Mouse (Mus musculus) retina, embryonic 14.5 days (tissue): ENCODE measurements around the gene Selp.
A peak's percentile ranks its signal among the peaks of the same experiment; 100 is the strongest.

Experiments
- DNase-seq: peaks from one replicate; pipeline ENCODE4 v3.0.0-alpha.2; 2015; ENCODE audit warnings: low spot score

Gene Selp

DNA sequence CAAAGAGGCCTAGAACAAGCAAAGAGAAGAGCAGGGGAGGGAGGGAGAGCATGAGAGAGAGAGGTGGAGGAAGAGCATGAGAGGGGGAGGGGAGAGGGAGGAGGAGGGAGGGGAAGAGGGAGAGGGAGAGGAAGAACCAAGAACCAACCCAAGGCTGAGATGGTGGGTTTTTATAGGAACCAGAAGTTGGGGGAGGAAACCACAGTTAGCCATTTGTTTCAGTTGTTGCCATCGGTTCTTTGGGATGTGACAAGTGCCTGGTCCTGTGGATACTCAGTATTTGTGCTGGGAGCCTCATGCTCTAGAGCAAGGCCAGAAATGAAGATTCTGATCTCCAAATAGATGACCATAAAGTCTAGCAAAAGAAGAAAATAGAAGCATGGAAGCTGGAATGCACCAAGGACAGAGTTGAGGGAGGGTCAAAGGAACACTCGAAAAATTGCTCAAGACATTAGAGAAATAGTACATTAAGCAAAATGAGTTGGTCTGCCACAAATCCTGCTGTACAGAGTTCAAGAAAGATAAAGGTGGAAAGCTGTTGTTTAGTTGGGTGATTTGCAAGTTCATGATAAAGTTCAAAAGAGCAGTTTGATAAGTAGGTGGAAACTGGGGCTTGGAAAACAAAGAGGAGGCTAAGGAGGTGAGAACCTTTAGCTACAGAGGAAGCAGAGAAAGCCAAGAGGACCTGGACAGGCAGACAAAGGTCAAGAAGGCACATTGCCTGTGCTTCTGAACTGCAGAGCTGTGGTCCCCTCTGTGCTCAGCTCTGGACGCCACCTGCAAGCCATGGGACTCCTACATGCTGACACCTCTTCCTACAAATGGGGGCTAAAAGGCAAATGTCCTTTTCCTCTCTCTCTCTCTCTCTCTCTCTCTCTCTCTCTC, 5.1 kb downstream of the Selp start:
- DNase-seq: no peak

DNA sequence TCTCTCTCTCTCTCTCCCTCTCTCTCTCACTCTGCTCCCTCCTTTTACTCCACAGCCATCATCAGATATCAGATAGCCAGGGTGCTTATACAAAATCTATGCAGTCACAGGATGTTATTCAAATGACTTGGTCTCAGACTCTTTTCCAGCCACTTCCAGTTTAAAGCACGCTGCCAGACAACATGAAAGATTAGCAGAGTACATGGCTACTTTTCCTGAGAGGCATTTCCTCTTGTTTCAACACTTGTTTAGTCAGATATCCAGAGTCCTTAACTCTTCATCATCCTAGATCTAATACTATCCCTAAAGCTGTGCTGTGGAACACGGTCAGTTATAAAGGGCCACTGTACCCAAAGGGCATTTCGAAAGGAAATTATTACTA, 5.7 kb downstream of the Selp start:
- no peak for DNase-seq

GRCm38 (mm10) chr1:164123836-164124235, 8.8 kb downstream of the Selp start:
- no peak for DNase-seq

DNA sequence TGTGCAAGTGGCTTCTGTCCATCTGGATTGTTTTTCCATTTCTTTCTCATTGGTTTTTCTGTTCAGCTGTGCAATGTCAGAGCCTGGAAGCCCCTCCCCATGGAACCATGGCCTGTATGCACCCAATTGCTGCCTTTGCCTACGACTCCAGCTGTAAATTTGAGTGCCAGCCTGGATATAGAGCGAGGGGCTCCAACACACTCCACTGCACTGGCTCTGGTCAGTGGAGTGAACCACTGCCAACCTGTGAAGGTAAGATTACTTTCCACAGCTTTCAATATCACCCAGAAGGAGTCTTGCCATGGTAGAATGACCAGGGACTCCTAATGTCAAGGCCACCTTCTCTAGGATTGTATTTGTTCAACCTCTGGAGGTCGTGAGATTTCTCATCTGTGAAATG, 14.9 kb downstream of the Selp start:
- no peak for DNase-seq

GRCm38 (mm10) chr1:164132609-164133008, 17.5 kb downstream of the Selp start:
- DNase-seq: no peak

DNA sequence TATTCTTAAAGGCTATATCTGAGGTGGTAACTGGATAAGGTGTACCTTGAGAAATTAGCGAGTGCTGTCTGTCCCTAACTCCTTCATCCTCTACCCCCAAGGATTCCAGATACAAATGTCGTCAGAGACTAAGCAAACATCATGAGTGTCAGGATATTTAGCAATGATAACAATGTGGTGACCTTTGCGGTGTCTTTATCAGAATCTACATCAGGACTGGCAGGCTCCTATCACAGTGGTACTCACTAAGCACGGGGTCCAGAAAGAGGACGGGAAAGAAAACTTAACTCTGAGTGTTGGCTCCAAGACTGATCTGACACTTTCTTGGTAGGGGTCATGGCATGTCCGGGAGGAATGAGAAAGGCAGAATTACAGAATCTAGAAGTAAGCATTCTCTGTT, 19.0 kb downstream of the Selp start:
- DNase-seq: no peak

- DNase-seq: no peak
Measured at GRCm38 (mm10) chr1:164135360-164135759, 20.3 kb downstream of the Selp start.

DNA sequence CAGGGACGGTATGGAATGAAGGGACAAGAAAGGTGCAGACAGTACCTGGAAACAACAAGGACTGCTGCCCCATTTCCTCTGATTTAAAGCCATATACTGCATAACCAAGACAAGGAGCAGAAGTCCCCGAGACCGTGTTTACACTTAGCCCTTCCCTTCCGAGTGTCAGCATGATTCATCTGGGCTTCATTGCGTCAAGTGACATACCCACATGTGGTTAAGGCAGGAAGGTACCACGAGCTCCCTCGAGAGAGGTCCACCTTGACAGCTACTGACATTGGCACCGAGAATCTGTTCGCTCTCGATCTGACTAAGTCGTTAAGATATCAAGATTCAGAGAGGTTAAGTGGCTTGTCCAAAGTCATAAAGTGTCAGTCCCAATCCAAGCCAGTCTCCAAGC, 20.9 kb downstream of the Selp start:
- no peak for DNase-seq

DNA sequence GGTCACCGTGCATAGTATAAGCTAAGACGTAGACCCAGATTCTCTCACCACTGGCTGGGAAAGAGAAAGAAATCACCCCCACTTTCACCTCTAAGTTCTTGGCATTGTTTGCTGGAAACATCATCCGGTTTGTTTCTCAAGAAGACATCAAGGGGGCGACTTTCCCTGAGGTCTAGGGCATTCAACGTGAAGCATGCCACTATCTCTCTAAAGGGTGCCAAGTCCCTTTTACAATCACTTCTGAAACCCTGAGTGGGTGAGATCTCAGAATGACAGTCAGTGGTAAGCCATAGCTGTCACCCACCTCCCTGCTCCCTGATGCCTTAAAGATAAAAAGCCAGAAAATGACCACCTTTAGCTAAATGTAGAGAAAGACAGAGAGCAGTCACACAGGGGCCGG, 21.6 kb downstream of the Selp start:
- no peak for DNase-seq

- DNase-seq: peak; percentile 90
Measured at GRCm38 (mm10) chr1:164138365-164139130, 23.5 kb downstream of the Selp start.

GRCm38 (mm10) chr1:164139464-164139863, 24.4 kb downstream of the Selp start:
- no peak for DNase-seq

DNA sequence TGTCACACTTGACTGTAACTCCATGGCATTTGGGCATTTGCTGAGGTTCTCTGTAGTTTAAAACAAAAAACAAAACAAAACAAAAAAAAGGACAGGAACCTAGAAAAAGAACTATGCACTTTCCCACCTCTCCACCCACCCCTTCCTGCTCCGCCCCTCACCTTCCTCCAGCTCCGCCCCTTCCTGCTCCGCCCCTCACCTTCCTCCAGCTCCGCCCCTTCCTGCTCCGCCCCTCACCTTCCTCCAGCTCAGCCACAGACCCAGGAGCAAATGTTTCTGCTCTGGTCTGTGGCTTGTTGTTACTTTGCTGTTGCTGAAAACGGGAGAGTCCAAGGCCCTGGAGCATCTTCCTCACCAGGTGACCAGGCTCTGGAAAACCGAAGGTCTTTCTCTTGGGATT, 34.0 kb downstream of the Selp start:
- DNase-seq: no peak

DNA sequence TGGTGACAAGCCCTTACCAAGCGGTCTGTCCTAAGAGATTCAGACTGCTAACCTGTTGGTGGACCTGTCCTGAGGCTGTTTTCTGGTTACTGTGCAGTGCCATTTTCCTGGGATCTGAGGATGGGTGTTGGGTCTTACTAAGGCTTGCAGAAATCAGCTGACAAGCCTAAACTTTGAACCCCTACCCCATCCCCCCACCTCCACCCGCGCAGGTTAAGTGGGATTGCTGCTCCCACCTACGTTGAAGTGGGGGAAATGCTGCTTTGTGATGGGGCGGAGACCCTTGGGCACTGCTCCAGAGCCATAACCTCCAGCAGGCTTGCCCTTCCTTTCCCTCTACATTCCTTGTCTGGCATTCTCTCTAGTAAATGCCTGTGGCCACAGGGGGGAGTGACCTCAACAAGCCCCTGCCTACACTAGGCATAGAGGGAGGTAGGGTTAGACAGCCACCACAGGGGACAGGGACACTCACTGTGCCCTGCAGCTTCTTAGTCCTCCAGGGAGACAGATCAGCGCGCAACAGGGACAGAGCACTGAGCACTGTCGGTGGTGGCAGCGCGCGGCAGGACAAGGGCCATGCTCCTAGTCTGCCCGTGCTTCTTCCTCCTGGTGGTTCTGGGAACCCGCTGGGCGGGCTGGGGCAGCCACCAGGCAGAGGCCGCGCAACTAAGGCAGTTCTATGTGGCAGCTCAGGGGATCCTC, 36.5 kb downstream of the Selp start, which contains the start of gene F5:
TSS of gene F5 (plus strand) at position 452 of the 702 bp plus-strand sequence.
- DNase-seq: peak; percentile 40

GRCm38 (mm10) chr1:164152836-164153235, 37.8 kb downstream of the Selp start:
- DNase-seq: no peak

GRCm38 (mm10) chr1:164154983-164155382, 39.9 kb downstream of the Selp start:
- no peak for DNase-seq

DNA sequence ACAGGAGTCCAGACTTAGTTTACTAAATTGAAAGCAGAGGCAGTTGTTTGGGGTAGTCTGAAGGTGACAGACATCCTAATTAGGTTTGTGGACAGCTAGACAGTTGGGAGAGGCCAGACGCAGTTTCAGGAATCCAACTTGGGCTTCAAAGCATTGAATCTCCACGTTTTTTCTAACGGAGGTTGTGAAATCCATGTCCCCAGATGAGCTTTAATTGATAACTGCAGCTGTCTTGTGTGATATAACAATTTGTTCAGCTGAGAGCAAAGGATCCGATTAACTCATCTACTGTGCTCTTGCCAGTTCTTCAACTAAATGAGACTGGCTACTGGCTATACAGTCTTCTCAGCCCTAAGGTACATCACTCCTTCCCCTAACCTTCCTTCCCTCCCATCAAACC, 43.5 kb downstream of the Selp start:
- no peak for DNase-seq

DNA sequence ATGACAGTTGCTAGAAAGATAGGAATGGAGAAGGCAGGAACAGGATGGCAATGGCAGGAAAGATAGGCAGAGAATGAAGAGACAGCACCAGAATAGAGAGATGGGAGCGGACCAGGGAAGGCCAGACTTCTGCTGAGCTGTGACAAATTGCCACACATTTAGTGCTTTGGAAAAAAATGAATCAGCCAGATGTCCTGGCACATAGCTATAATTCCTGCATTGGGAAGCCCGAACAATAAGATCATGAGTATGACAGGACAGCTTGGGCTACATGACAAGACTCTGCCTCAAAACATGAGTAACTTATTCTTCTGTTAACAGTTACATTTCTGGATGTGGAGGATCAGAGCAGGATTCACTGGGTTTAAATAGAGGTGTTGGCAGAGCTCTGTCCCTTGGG, 44.7 kb downstream of the Selp start:
- no peak for DNase-seq

DNA sequence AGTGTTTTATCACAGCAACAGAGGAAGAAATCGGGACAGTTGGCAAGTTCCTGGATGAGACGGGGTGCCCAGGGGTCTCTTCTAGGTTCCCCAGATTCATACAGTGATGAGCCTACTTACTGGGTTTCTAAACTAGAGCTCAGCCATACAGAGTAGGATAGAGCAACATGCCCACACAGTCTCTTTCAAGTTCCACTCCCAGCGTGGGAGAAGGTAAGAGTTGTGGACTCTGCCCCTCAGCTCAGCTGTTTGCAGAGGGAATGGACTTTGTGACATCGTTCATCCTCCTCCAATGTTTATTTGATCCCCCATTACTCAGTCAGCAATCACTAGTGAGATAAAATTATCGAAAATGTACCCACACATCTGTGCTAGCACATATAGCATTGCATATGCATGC, 47.7 kb downstream of the Selp start:
- no peak for DNase-seq

DNA sequence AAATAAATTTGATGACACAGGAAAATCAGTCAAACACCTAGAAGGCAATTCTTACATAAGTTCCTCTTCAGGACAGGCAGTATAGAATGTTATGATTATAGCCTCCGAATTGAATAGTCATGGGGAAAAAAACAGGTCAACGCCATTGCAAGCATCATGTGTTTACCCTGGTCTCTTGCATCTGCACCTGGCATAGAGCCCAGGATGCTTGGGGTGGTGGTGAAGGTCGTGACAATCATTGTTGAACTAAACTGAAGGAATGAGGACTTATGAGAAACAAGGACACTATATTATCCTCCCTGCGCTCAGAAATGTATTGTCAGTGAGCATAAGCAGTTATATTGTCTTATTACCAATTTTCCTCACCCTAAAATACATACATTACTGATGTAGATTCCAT, 53.8 kb downstream of the Selp start:
- DNase-seq: no peak

DNA sequence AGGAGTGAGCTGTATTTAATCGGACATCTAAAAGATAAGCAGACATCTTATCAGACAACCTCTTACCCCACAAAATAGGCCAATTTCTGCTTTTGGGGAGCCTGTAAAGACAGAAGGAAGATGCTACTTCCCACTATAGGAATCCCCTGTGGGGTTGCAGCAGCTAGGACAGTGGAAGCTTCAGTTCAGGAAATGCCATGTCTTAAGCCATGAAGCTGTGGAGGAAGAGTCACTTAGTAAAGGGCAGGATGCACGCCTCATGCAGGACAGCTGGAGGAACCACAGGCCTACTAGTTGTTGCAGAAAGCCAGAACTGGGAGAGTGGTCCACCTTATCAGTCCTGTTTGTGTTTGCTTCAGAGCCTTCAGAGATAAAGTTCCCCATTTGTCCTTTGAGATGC, 55.4 kb downstream of the Selp start:
- DNase-seq: no peak

DNA sequence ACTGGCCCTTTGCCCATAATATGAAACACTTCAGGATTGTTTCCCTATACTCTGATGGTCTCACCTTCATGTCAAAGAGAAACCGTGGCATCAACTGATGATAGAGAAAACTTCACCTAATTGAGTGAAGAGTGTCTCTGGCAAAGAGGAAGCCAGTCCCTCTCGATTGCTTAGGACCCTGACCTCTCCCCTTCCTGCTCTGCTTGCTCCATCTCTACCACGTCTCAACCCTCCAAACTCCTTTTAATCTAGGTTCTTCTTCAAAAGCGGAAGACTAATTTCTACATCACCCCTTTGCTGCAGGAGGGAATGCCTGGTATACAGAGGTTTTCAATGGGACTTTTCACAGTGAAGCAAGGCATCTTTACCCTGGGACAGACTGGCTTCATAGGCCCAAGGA, 58.1 kb downstream of the Selp start:
- DNase-seq: no peak

- no peak for DNase-seq
Measured at GRCm38 (mm10) chr1:164176856-164177255, 61.8 kb downstream of the Selp start.

DNA sequence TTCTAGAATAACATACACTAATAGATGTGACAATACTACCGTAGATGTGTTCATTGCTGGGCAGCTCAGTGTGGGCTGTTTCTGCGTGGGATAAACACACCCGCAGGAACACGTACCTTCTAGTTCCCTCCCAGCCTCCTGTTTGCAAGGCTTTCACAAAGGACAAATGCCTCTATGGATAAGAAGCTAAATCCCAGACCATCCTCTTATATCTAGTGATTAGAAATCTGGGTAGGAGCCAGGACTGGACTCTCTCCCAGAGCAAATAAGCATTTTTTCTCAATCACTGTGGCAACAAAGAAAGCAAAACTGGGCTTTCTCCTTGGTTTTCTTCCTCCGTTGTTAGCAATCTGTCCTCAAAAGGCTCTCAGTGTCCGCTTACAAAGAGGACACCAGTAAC, 63.4 kb downstream of the Selp start:
- no peak for DNase-seq
